ENCODE assay signal across 8 mouse cellular contexts in the genomic region with DNA sequence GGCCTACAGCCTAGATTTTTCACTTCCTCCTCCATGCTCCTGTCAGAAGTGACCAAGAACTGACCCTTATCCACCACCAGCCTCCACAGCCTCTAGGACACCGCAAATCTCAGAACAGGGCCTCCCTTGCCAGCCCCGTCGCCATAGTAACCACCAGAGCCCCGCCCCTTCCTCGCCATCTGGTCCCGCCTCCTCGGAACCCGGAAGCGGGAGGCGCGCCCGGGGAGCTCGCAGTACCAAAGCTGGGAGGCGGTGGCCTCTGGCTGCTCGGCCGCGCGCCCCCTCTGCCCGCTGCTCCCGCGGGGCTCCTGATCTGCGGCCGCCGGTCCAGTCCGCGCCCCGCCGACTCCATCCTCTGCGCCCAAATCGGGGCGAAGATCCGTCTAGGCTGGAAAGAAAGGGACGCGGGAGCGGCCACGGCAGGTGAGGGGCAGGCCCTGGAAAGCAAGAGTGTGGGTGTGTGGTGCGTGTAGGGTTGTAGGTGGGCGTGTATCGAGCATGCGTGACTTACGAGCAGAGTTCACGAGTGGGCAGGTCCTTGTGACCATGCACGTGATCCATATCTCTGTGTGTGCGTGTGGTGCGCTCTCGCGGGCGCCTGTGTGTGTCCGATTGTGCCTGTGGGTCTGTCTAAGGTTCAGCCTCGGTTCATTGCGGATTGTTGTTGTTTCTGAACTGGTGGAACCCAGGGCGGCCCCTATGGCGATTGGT. TPM values are rescaled to one million over a fixed set of nuclear protein-coding genes. Genes with fewer than 3 reads are reported as not detected.
A peak's percentile ranks its signal among the peaks of the same experiment; 100 is the strongest.
DNase-seq lines count a peak whose midpoint lies in the region; ATAC-seq and TF ChIP-seq lines count a peak whose summit lies in the region.

A gene (plus strand): TSS at position 216 of the 711 bp plus-strand sequence.

- H3K4me2 ChIP-seq in forebrain, postnatal 0 days (ENCODE audit: low read depth), result peak within 1 kb of the TSS; percentile 65
- peak within 1 kb of the TSS; percentile 75 for H3K4me2 ChIP-seq in lung, embryonic 15.5 days

- peak within 1 kb of the TSS; percentile 88 for H3K27ac ChIP-seq in forebrain, postnatal 0 days (ENCODE audit: low read depth, low read length)
- H3K27ac ChIP-seq in lung, embryonic 15.5 days, result peak within 1 kb of the TSS; percentile 74

- 2% methylated on average over 53 of the region's 53 CpGs for WGBS in forebrain, postnatal 0 days
- under 1% methylated on average over 53 of the region's 53 CpGs for WGBS in lung, embryonic 15.5 days

- ATAC-seq in G1E (ENCODE audit: extremely low read depth, insufficient number of reproducible peaks, low FRiP score, poor library complexity, severe bottlenecking), result peak; percentile 75
- peak; percentile 98 for ATAC-seq in forebrain, postnatal 0 days
- ATAC-seq in lung, embryonic 15.5 days (ENCODE audit: borderline replicate concordance, extremely low read depth, low FRiP score, low TSS enrichment), result peak; percentile 96

- peak within 1 kb of the TSS; percentile 87 for H3K9ac ChIP-seq in forebrain, postnatal 0 days
- H3K9ac ChIP-seq in lung, embryonic 15.5 days, result peak within 1 kb of the TSS; percentile 79

- no peak for TF ChIP-seq CTCF in G1E (IDR thresholded peaks at IDR 0.05; ENCODE audit: low read depth, low read length)
- peak; percentile 2; the same call in 1 of the 2 replicates for TF ChIP-seq CTCF in forebrain, postnatal 0 days (IDR thresholded peaks at IDR 0.05; ENCODE audit: low read depth)

- peak; percentile 77 for DNase-seq in G1E (ENCODE audit: low spot score)
- DNase-seq in cerebellum, adult 18-20 months, result peak; percentile 94 to 97
- peak; percentile 96 for DNase-seq in forebrain, postnatal 0 days
- peak; percentile 99 for DNase-seq in heart, postnatal 4 days
- peak; percentile 90 to 95 for DNase-seq in layer of hippocampus, adult 8-10 months (ENCODE audit: low spot score in 2 of 2)
- DNase-seq in ovary, adult 18-20 months (ENCODE audit: low spot score), result peak; percentile 94
- DNase-seq in thymus, postnatal 0 days (ENCODE audit: low spot score), result peak; percentile 93

- 0 out of 2 replicates have a peak, but pooled peaks cover 2% of the 10 kb centered on the region for H3K9me3 ChIP-seq in G1E (replicated peaks)
- no peaks in the 10 kb centered on the region for H3K9me3 ChIP-seq in forebrain, postnatal 0 days (ENCODE audit: low read length)
- H3K9me3 ChIP-seq in lung, embryonic 15.5 days, result no peaks in the 10 kb centered on the region

- H3K27me3 ChIP-seq in G1E (ENCODE audit: insufficient read depth, low read length), result no peaks in the 10 kb centered on the region; the same call in 1 of the 2 replicates
- H3K27me3 ChIP-seq in forebrain, postnatal 0 days (ENCODE audit: insufficient read depth, low read length), result no peaks in the 10 kb centered on the region
- no peaks in the 10 kb centered on the region for H3K27me3 ChIP-seq in lung, embryonic 15.5 days

- peaks cover 19% of the 10 kb centered on the region for H3K36me3 ChIP-seq in G1E (replicated peaks)
- H3K36me3 ChIP-seq in forebrain, postnatal 0 days (ENCODE audit: insufficient read depth), result peaks cover 11% of the 10 kb centered on the region; the same call in 1 of the 2 replicates
- H3K36me3 ChIP-seq in lung, embryonic 15.5 days, result peaks cover 6% of the 10 kb centered on the region; the same call in 1 of the 2 replicates

- H3K4me1 ChIP-seq in G1E (ENCODE audit: insufficient read depth, low read depth, low read length), result peaks cover 34% of the 10 kb centered on the region
- peaks cover 7% of the 10 kb centered on the region for H3K4me1 ChIP-seq in forebrain, postnatal 0 days (ENCODE audit: insufficient read depth)
- H3K4me1 ChIP-seq in lung, embryonic 15.5 days, result peaks cover 18% of the 10 kb centered on the region

- H3K4me3 ChIP-seq in G1E (ENCODE audit: low read depth, low read length), result peak within 1 kb of the TSS; percentile 97
- H3K4me3 ChIP-seq in forebrain, postnatal 0 days (ENCODE audit: low read depth, low read length), result peak within 1 kb of the TSS; percentile 97
- H3K4me3 ChIP-seq in lung, embryonic 15.5 days, result peak within 1 kb of the TSS; percentile 70

RNA-seq across cellular contexts. Expression of the gene that starts here (rescaled TPM):
- total RNA-seq in G1E (2014; fragmentation: Nextera tagmentation) (26.4 and 40.2 TPM in 2 replicates), G1E (2017) (71.6 TPM in 2 replicates)
- polyA plus RNA-seq in G1E (2012), result 19.7 and 24.0 TPM in 2 replicates
- total RNA-seq in forebrain, postnatal 0 days (2014; rRNA removed), result 62.0 and 92.1 TPM in 2 replicates
- polyA plus RNA-seq in forebrain, postnatal 0 days (2015; fragmentation: Nextera tagmentation; extraction: Ambion mirVana), result 121 and 133 TPM in 2 replicates
- total RNA-seq in heart, postnatal 4 days (2021), result 10 to 100 TPM; 24.6 to 27.8 TPM
- 10 to 100 TPM; 33.7 to 37.7 (median 36.4) TPM for total RNA-seq in layer of hippocampus, adult 8-10 months (2022)
- polyA plus RNA-seq in lung, embryonic 15.5 days (2015; fragmentation: Nextera tagmentation; extraction: Ambion mirVana), result 88.6 and 97.0 TPM in 2 replicates
- 105 and 115 TPM in 2 replicates for polyA plus RNA-seq in thymus, postnatal 0 days (2015; fragmentation: Nextera tagmentation; extraction: Ambion mirVana)

Comparison
In these comparisons a context has a peak if more than half of its experiments do, and no peak if none do; other contexts are left out.
1. Peak in every context shown above with its lines: DNase-seq, ATAC-seq, H3K4me3 ChIP-seq and H3K27ac ChIP-seq.